Mouse (Mus musculus) regulatory T cell (primary cell): ENCODE data around the gene Epha4.

Source experiments
- in situ Hi-C: fragments of 300-600 bp; cut with MboI, MseI; formaldehyde crosslinking; loops from one replicate; pipeline ENCODE4 v1.15.1; 2025; ENCODE audit warnings: high pct_unique_total_duplicates

Epha4 gene

GRCm38 (mm10) chr1:77487856-77488462 lies 26.9 kb downstream of the Epha4 start:
- in situ Hi-C loops: no loop called here

- in situ Hi-C loops: no loop called here
These were observed 29.9 kb downstream of the Epha4 start for GRCm38 (mm10) chr1:77484766-77485596.

- in situ Hi-C loops: no loop called here
These were observed 39.0 kb downstream of the Epha4 start for GRCm38 (mm10) chr1:77475808-77476413.

GRCm38 (mm10) chr1:77473446-77474376 lies 41.2 kb downstream of the Epha4 start:
- in situ Hi-C loops: no loop called here

- in situ Hi-C loops: no loop called here
These were observed 42.3 kb downstream of the Epha4 start for GRCm38 (mm10) chr1:77472566-77472965.

GRCm38 (mm10) chr1:77471447-77471846 lies 43.4 kb downstream of the Epha4 start:
- in situ Hi-C loops: no loop called here

GRCm38 (mm10) chr1:77471037-77471436 lies 43.9 kb downstream of the Epha4 start:
- in situ Hi-C loops: no loop called here

GRCm38 (mm10) chr1:77468717-77469314 lies 46.1 kb downstream of the Epha4 start:
- in situ Hi-C loops: no loop called here

- in situ Hi-C loops: no loop called here
These were observed 49.4 kb downstream of the Epha4 start for GRCm38 (mm10) chr1:77465524-77465923.

GRCm38 (mm10) chr1:77464108-77464507 lies 50.8 kb downstream of the Epha4 start:
- in situ Hi-C loops: no loop called here

GRCm38 (mm10) chr1:77461877-77462615 lies 52.8 kb downstream of the Epha4 start:
- in situ Hi-C loops: no loop called here

- in situ Hi-C loops: no loop called here
These were observed 53.9 kb downstream of the Epha4 start for GRCm38 (mm10) chr1:77460831-77461629.

- in situ Hi-C loops: no loop called here
These were observed 56.0 kb downstream of the Epha4 start for GRCm38 (mm10) chr1:77458751-77459385.

- in situ Hi-C loops: no loop called here
These were observed 57.5 kb downstream of the Epha4 start for GRCm38 (mm10) chr1:77457446-77457800.

GRCm38 (mm10) chr1:77456695-77457445 lies 58.0 kb downstream of the Epha4 start:
- in situ Hi-C loops: no loop called here

- in situ Hi-C loops: no loop called here
These were observed 61.1 kb downstream of the Epha4 start for GRCm38 (mm10) chr1:77453811-77454210.

GRCm38 (mm10) chr1:77452721-77453120 lies 62.2 kb downstream of the Epha4 start:
- in situ Hi-C loops: no loop called here

GRCm38 (mm10) chr1:77451541-77451940 lies 63.3 kb downstream of the Epha4 start:
- in situ Hi-C loops: no loop called here

- in situ Hi-C loops: no loop called here
These were observed 64.7 kb downstream of the Epha4 start for GRCm38 (mm10) chr1:77450201-77450600.
